Mouse (Mus musculus) liver, embryonic 11.5 days (tissue): ENCODE measurements around the gene Gatad2b. TPM values are rescaled to one million over a fixed set of nuclear protein-coding genes. Genes with fewer than 3 reads are reported as not detected.
A peak's percentile ranks its signal among the peaks of the same experiment; 100 is the strongest.
"Not testable (repeated sequence)": the region's sequence is repeated elsewhere in the genome, so short reads cannot be mapped to it uniquely, and the experiment has no call there.

Source experiments
- ATAC-seq: fragments of 200-750 bp; cut with Nextera tagmentation; replicated peaks from 2 replicates; pipeline ENCODE4 v1.8.0; 2017; ENCODE audit warnings: moderate number of reproducible peaks, mild to moderate bottlenecking, moderate TSS enrichment, moderate library complexity; ENCODE audit not compliant: low FRiP score
- DNase-seq: peaks from one replicate; pipeline ENCODE4 v3.0.0-alpha.2; 2017; ENCODE audit warnings: low spot score
- H3K27ac ChIP-seq: fragments of 300-500 bp; sonication (generic); 2 replicates; pipeline ENCODE4 v1.5.1; 2014; ENCODE audit warnings: mild to moderate bottlenecking, low read depth, low read length, control low read depth
- H3K27me3 ChIP-seq: fragments of 300-500 bp; sonication (generic); replicated peaks from 2 replicates; pipeline ENCODE4 v1.6.1; 2014; ENCODE audit warnings: low read length, mixed read lengths; ENCODE audit not compliant: control insufficient read depth, insufficient read depth
- H3K36me3 ChIP-seq: fragments of 300-500 bp; sonication (generic); 2 replicates; pipeline ENCODE4 v1.6.1; 2014; ENCODE audit warnings: mild to moderate bottlenecking, low read length, moderate library complexity, mixed read lengths; ENCODE audit not compliant: control insufficient read depth, insufficient read depth
- H3K4me1 ChIP-seq: fragments of 300-500 bp; sonication (generic); replicated peaks from 2 replicates; pipeline ENCODE4 v1.6.1; 2014; ENCODE audit warnings: low read length, mixed read lengths; ENCODE audit not compliant: control insufficient read depth, insufficient read depth
- H3K4me2 ChIP-seq: fragments of 300-500 bp; sonication (generic); 2 replicates; pipeline ENCODE4 v1.6.1; 2014; ENCODE audit warnings: mild to moderate bottlenecking, control low read depth, moderate library complexity
- H3K4me3 ChIP-seq: fragments of 300-500 bp; sonication (generic); 2 replicates; pipeline ENCODE4 v1.5.1; 2014; ENCODE audit warnings: low read depth, low read length, control low read depth
- H3K9ac ChIP-seq: fragments of 300-500 bp; sonication (generic); 2 replicates; pipeline ENCODE4 v1.6.1; 2014; ENCODE audit warnings: low read depth, low read length, control low read depth
- H3K9me3 ChIP-seq: fragments of 300-500 bp; sonication (generic); 2 replicates; pipeline ENCODE4 v1.6.1; 2016; ENCODE audit warnings: low read length, inconsistent platforms, mixed read lengths; ENCODE audit not compliant: control insufficient read depth
- WGBS: fragments of 180-500 bp; shearing (Covaris S2); extraction: QIAGEN DNeasy Blood & Tissue Kit; methylation state at CpG from one replicate; pipeline ENCODE4 v1.1.7; 2014; 5-methylcytosine and 5-hydroxymethylcytosine counted together
- polyA plus RNA-seq: library from polyadenylated mRNA; unstranded; fragments of >200 nt; fragmentation: Nextera tagmentation; extraction: Ambion mirVana; gene quantifications from 2 replicates; pipeline ENCODE4 v1.2.1, GENCODE M21; 2014

The Gatad2b gene
- polyA plus RNA-seq = 7.9 and 8.2 TPM in 2 replicates

- H3K4me2 ChIP-seq = peak within 1 kb of the TSS; percentile 96
- H3K27me3 ChIP-seq = no peaks in the 10 kb centered on the region
- peaks cover 13% of the 10 kb centered on the region for H3K4me1 ChIP-seq
- peak within 1 kb of the TSS; percentile 84 for H3K4me3 ChIP-seq
- H3K9me3 ChIP-seq = no peaks in the 10 kb centered on the region
- DNase-seq = peak; percentile 98
- H3K27ac ChIP-seq = peak within 1 kb of the TSS; percentile 93
- H3K9ac ChIP-seq = peak within 1 kb of the TSS; percentile 83
- ATAC-seq = peak; percentile 97
- under 1% methylated on average over 47 of the region's 47 CpGs for WGBS
- H3K36me3 ChIP-seq = no peaks in the 10 kb centered on the region
Observed at GRCm38 (mm10) chr3:90292345-90293275, at the start of gene Gatad2b. Gene Gatad2b, plus strand, starts transcription at chr3:90293178.

DNA sequence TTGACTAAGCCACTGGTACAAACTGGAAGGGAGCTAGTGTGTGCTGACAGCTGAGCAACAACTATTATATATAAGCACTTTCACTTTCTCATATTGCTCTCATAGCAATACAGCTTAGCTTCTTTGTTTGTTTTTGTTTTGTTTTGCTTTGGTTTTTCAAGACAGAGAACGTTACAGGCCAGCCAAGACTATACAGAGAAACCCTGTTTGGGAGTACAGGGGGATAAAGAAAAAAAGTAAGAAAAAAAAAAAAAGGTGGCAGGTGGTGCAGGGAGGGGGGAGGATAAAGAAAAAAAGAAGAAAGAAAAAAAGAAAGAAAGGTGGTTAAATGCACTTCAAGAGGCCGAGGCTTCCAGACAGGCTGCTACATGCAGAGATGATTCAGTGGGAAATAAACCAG, 47.6 kb upstream of the Gatad2b start:
- no peak for DNase-seq
- H3K9me3 ChIP-seq = no peaks in the 10 kb centered on the region
- peaks cover 17% of the 10 kb centered on the region for H3K4me1 ChIP-seq
- no peak overlapping the region for H3K4me3 ChIP-seq
- no peak overlapping the region for H3K4me2 ChIP-seq
- H3K36me3 ChIP-seq = 0 out of 2 replicates have a peak, but pooled peaks cover 4% of the 10 kb centered on the region
- no peak for ATAC-seq
- WGBS = 72% methylated on average over 2 of the region's 2 CpGs
- H3K9ac ChIP-seq = no peak overlapping the region
- no peaks in the 10 kb centered on the region for H3K27me3 ChIP-seq
- H3K27ac ChIP-seq = no peak overlapping the region

- Histone ChIP-seq H3K9me3 (no peaks in the 10 kb centered on the region), H3K27me3 (no peaks in the 10 kb centered on the region), H3K36me3 (peaks cover 12% of the 10 kb centered on the region), H3K9ac (peak overlapping the region; percentile 88), H3K4me2 (peak overlapping the region; percentile 97), H3K4me3 (peak overlapping the region; percentile 81), H3K4me1 (peaks cover 13% of the 10 kb centered on the region), H3K27ac (peak overlapping the region; percentile 77)
- WGBS = 5% methylated on average over 3 of the region's 3 CpGs
- DNase-seq (no peak), ATAC-seq (no peak)
Observed at GRCm38 (mm10) chr3:90247630-90247959, 45.4 kb upstream of the Gatad2b start.

GRCm38 (mm10) chr3:90247960-90248745, 44.8 kb upstream of the Gatad2b start, which contains the start of gene Slc39a1:
Gene Slc39a1, plus strand, starts transcription at chr3:90248172.
- under 1% methylated on average over 44 of the region's 44 CpGs for WGBS
- H3K4me3 ChIP-seq = peak within 1 kb of the TSS; percentile 81
- peak within 1 kb of the TSS; percentile 84 for H3K27ac ChIP-seq
- peak; percentile 88 for DNase-seq
- peak; percentile 94 for ATAC-seq
- peak within 1 kb of the TSS; percentile 88 for H3K9ac ChIP-seq
- H3K4me2 ChIP-seq = peak within 1 kb of the TSS; percentile 97
- peaks cover 12% of the 10 kb centered on the region for H3K36me3 ChIP-seq
- H3K9me3 ChIP-seq = no peaks in the 10 kb centered on the region
- no peaks in the 10 kb centered on the region for H3K27me3 ChIP-seq
- peaks cover 10% of the 10 kb centered on the region for H3K4me1 ChIP-seq

DNA sequence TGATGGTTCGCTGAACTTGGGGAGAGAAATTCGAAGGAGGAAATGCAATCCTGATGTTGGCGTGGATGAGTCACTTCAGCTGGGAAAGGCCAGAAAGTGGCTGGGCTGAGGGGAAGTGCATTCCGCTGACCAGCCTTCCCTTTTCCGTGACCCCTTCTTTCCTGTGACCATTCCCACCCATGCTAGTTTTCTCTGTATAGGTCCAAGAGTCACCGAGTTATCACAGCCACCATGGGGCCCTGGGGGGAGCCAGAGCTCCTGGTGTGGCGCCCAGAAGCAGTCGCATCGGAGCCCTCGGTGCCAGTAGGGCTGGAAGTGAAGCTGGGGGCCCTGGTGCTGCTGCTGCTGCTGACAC, 44.3 kb upstream of the Gatad2b start:
- Histone ChIP-seq H3K4me2 (peak overlapping the region; percentile 97), H3K4me1 (peaks cover 10% of the 10 kb centered on the region), H3K27me3 (no peaks in the 10 kb centered on the region), H3K4me3 (peak overlapping the region; percentile 81), H3K9me3 (no peaks in the 10 kb centered on the region), H3K9ac (peak overlapping the region; percentile 88), H3K36me3 (peaks cover 12% of the 10 kb centered on the region), H3K27ac (peak overlapping the region; percentile 84)
- WGBS = 5% methylated on average over 10 of the region's 10 CpGs
- DNase-seq = no peak
- ATAC-seq = no peak; the same call in 1 of the 2 replicates

DNA sequence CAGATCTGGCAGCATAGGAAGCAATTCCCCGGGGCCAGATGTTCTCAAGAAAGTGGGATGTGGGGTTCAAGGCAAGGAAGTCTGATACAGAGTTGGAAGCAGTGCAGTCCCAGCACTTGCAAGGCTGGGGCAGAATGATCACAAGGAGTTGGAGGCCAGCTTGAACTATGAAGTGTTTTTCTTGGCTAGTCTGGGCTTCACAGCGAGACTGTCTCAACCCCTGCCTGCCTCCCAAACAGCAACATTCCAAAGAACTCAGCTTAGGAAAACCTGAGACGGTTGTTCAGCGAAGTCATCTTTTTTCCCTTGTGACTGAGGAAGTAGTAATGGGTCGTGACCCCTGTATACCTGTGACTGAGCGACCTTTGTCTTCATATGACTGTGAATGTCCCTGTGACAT, 42.2 kb upstream of the Gatad2b start:
- DNase-seq = no peak
- peaks cover 19% of the 10 kb centered on the region for H3K4me1 ChIP-seq
- no peak overlapping the region for H3K4me2 ChIP-seq
- whole genome bisulfite sequencing = 91% methylated on average over 6 of the region's 6 CpGs
- H3K27me3 ChIP-seq = no peaks in the 10 kb centered on the region
- H3K27ac ChIP-seq = no peak overlapping the region
- no peaks in the 10 kb centered on the region for H3K9me3 ChIP-seq
- no peak overlapping the region for H3K9ac ChIP-seq
- no peak overlapping the region for H3K4me3 ChIP-seq
- H3K36me3 ChIP-seq = peaks cover 12% of the 10 kb centered on the region
- no peak for ATAC-seq

GRCm38 (mm10) chr3:90251731-90252226, 41.2 kb upstream of the Gatad2b start:
- not testable (repeated sequence) for H3K27me3 ChIP-seq, ATAC-seq, H3K9me3 ChIP-seq, H3K9ac ChIP-seq, H3K4me3 ChIP-seq, DNase-seq, H3K4me2 ChIP-seq, H3K27ac ChIP-seq
- peaks cover 12% of the 10 kb centered on the region for H3K36me3 ChIP-seq
- peaks cover 21% of the 10 kb centered on the region for H3K4me1 ChIP-seq
- WGBS = 90% methylated on average over 8 of the region's 12 CpGs

DNA sequence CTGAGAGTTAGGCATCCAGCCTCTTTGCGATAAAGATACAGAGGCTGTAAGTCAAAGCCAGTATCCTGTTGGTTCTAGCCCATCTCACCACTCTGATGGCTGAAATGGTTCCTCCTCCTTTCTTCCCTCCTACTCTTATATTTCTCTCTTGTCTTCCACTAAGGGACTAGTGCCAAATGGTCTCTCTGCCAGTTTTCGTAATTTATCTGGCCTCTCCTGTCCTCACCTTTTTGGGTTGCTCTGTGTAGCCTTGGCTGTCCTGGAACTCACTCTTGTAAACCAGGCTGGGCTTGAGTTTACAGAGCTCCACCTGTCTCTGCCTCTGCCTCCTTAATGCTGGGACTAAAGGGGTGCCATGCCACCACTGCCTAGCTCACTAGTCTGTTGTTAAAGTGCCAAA, 40.3 kb upstream of the Gatad2b start:
- WGBS = 90% methylated on average over 2 of the region's 2 CpGs

More for the DNA sequence above, 40.3 kb upstream of the Gatad2b start:
- peaks cover 21% of the 10 kb centered on the region for H3K4me1 ChIP-seq
- DNase-seq, ATAC-seq, H3K9ac ChIP-seq, H3K27me3 ChIP-seq, H3K4me2 ChIP-seq, H3K9me3 ChIP-seq, H3K27ac ChIP-seq, H3K4me3 ChIP-seq: not testable (repeated sequence)
- H3K36me3 ChIP-seq = peaks cover 12% of the 10 kb centered on the region
